Mouse (Mus musculus): ENCODE data around the gene Gm21985.

DNA sequence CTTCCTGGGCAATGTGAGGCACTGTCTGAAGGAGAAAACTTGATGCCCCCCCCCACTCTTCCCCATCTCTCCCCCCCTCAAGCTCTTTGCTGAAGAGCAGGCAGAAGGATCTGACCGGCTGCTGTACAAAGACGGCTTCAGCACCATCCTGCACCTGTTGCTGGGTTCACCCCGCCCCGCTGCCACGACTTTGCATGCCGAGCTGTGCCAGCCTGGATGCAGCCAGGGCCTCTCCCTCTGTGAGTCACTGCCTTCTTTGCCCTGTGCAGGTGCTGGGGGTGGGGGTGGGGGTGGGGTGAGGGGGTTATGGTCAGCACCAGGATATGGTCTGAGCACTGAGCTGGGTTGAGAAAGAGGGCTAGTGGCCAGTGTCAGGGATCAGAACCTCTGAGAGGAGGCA, 19.9 kb upstream of the Gm21985 start:
- TF ChIP-seq POLR2A (IDR thresholded peaks at IDR 0.05; ENCODE audit: borderline replicate concordance, extremely low read depth, insufficient read depth, insufficient read length, poor library complexity, severe bottlenecking) = no peak
- TF ChIP-seq CTCF (IDR thresholded peaks at IDR 0.05; ENCODE audit: borderline replicate concordance, extremely low read depth, insufficient read depth, insufficient read length) = no peak

All from brain, embryonic 14.5 days (tissue).